Mouse (Mus musculus) brown adipose tissue, adult 24 weeks (tissue): Measurements from ENCODE around the gene Tbpl1. TPM values are rescaled to one million over a fixed set of nuclear protein-coding genes. Genes with fewer than 3 reads are reported as not detected.

Source experiments
- H3K27ac ChIP-seq: fragments of 200-500 bp; replicated peaks from 2 replicates; pipeline ENCODE4 v1.5.1; 2012; ENCODE audit warnings: low read depth, mild to moderate bottlenecking, low read length
- H3K4me1 ChIP-seq: fragments of 200-500 bp; 2 replicates; pipeline ENCODE4 v1.6.1; 2012; ENCODE audit warnings: low read length, mixed read lengths; ENCODE audit not compliant: control insufficient read depth, insufficient read depth, insufficient read length
- H3K4me3 ChIP-seq: fragments of 200-500 bp; 2 replicates; pipeline ENCODE4 v1.5.1; 2012; ENCODE audit warnings: low read depth, mild to moderate bottlenecking, low read length, moderate library complexity; ENCODE audit not compliant: insufficient read depth
- polyA plus RNA-seq: library from polyadenylated mRNA; stranded (reverse); fragments of >200 nt; gene quantifications from 2 replicates; pipeline ENCODE4 v1.2.4, GENCODE M21; 2012; ENCODE audit not compliant: missing spikeins, insufficient read depth, insufficient read length

Tbpl1 gene
- polyA plus RNA-seq, 1 experiment = 17.6 TPM

GRCm38 (mm10) chr10:22726295-22726694 lies 5.4 kb downstream of the Tbpl1 start:
- no peak overlapping the region for H3K27ac ChIP-seq
- peaks cover 4% of the 10 kb centered on the region for H3K4me1 ChIP-seq
- no peak overlapping the region for H3K4me3 ChIP-seq

GRCm38 (mm10) chr10:22725166-22725565 lies 6.6 kb downstream of the Tbpl1 start:
- no peak overlapping the region for H3K4me3 ChIP-seq
- H3K4me1 ChIP-seq = peaks cover 2% of the 10 kb centered on the region
- no peak overlapping the region for H3K27ac ChIP-seq

DNA sequence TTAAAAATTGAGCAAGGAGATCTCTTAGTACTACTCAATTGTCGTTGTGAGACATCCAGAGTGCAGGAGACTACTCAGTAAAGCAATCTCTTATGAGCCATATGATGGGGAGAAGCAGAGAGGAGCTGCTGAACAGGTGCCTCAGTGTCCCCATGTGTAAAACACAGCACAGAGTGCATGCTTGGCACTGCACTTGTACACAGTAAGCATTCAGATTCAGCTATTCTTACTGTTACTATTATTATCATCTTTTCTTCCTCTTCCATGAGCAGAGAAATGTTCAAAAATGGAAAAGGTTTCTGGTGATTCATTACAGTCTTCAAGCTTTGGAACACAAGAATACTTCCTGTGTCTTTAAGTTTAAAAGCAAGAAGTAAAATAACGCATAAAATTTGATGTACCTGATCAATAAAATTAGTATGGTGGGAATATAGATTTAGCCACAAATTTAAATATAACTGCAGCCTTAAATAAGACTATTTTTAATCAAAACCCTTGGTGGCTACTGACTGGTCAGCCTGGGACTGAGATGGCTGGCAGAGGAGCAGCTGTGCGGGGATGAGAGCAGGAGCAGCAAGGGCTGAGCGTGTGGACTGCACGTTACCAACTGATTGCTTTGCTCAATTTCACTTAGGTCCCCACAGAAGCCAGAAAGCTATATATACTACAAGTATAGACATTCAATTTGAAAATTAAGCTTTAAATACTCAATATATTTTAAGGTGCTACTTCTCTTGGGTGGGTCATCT lies 10.8 kb downstream of the Tbpl1 start:
- Histone ChIP-seq H3K27ac (no peak overlapping the region), H3K4me3 (no peak overlapping the region), H3K4me1 (peaks cover 3% of the 10 kb centered on the region)

GRCm38 (mm10) chr10:22718475-22718874 lies 13.3 kb downstream of the Tbpl1 start:
- Histone ChIP-seq H3K27ac (no peak overlapping the region), H3K4me1 (peaks cover 3% of the 10 kb centered on the region), H3K4me3 (no peak overlapping the region)

- peaks cover 2% of the 10 kb centered on the region; the same call in 1 of the 2 replicates for H3K4me1 ChIP-seq
- H3K27ac ChIP-seq = no peak overlapping the region
- H3K4me3 ChIP-seq = no peak overlapping the region
Measured at GRCm38 (mm10) chr10:22714520-22714919, 17.2 kb downstream of the Tbpl1 start.

DNA sequence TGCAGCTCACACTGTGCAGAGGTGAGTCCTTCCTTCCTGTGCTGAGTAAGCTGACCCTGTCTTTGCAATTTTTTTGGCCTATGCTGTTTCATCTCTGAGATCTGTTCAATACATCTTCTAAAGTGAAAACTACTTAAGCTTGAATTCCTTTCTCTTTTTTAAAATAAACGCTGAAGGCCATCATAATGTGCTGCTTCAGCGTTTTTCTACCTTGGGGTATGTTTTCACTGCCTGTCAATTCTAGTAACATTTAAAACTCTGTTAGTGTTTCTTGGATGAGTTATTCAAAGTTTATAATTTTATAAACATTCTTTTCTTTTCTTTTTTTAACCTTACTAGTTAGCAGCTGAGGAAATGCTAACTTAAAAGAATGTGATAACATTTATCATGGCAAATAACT lies 18.8 kb downstream of the Tbpl1 start:
- Histone ChIP-seq H3K4me3 (no peak overlapping the region), H3K4me1 (peaks cover 2% of the 10 kb centered on the region; the same call in 1 of the 2 replicates), H3K27ac (no peak overlapping the region)

DNA sequence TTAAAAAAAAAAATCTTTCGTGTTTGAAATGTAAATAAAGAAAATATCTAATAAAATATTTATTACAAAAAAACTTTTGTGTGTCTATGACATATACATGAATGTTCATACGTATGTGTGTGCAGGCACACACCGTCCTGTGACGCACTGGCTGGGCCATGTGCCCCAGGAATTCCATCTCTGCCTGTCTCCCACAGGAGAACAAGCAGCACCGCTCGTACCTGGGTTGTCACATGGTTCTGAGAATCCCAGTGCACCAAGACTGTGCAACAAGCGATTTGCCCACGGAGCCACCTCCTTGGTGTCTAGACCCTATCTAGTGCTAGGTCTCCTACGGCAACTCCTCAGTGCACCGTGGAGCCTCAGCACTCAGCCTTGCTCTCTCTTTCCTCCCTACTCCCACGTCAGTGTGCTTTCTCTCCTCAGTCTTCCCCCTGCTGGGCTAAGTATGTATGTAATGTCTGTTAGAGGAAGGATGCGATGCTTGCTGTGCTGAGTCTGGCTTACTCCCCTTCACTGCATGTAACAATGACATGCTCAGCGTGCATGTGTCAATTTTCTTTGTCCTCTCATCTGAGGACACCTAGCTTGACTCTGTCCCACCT lies 21.5 kb downstream of the Tbpl1 start:
- no peaks in the 10 kb centered on the region for H3K4me1 ChIP-seq
- H3K27ac ChIP-seq = no peak overlapping the region
- no peak overlapping the region for H3K4me3 ChIP-seq

DNA sequence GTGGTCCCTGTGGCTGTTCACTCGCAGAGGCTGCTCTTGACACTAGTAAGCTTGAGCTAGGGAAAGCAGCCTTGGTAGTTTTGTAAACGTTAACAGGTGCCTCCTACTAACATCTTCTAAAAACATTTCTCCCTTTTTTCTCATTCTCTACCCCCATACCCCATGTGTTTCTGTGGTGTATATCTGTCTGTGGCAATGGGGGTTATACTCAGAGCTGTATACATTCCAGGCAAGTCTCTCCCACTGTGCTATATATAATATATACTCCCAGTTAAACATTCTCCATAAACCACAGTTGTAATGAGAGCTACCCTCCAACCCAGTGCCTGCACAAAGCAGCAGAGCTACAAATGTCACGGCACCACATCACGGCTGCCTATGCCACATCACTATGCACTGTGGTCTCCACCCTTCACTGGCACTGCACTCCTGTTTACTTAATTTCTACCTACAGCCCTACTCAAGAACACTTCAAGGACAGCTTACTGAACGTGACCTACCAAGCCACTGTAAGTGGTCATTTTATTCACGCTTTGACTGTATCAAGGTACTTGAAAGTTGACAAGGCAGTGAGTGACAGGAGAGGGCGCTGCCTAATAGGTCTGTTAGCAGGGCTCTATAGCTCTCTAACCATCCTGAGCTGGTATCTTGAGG lies 23.4 kb downstream of the Tbpl1 start:
- Histone ChIP-seq H3K4me1 (no peaks in the 10 kb centered on the region), H3K27ac (no peak overlapping the region), H3K4me3 (no peak overlapping the region)

DNA sequence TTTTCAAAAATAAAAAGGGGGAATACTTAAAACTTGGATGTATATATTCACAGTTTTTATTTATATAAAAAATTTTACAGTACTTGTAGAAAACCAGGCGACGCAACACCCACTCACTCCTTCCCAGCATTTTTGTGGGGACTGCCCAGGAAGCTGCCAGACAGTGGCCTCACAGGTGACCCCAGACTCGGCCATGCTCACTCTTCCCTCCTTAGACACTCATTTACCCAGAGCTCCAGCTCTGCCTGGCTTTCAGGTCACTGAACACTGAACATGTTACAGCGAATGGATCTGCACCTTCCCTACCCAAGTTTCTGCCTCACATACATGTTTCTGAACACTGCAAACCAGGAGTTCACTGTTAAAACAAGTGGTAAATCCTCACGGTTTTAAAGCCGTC lies 27.9 kb downstream of the Tbpl1 start:
- Histone ChIP-seq H3K4me1 (peaks cover 16% of the 10 kb centered on the region; the same call in 1 of the 2 replicates), H3K27ac (no peak overlapping the region), H3K4me3 (no peak overlapping the region)

GRCm38 (mm10) chr10:22701485-22702315 lies 30.0 kb downstream of the Tbpl1 start:
- Histone ChIP-seq H3K4me1 (peaks cover 16% of the 10 kb centered on the region; the same call in 1 of the 2 replicates), H3K4me3 (no peak overlapping the region), H3K27ac (no peak overlapping the region)

- Histone ChIP-seq H3K4me1 (peaks cover 16% of the 10 kb centered on the region; the same call in 1 of the 2 replicates), H3K27ac (no peak overlapping the region), H3K4me3 (no peak overlapping the region)
Measured at GRCm38 (mm10) chr10:22700773-22701172, 31.0 kb downstream of the Tbpl1 start.

- peaks cover 16% of the 10 kb centered on the region; the same call in 1 of the 2 replicates for H3K4me1 ChIP-seq
- no peak overlapping the region for H3K27ac ChIP-seq
- no peak overlapping the region for H3K4me3 ChIP-seq
Measured at GRCm38 (mm10) chr10:22699487-22700335, 32.0 kb downstream of the Tbpl1 start.

- Histone ChIP-seq H3K27ac (no peak overlapping the region), H3K4me1 (peaks cover 16% of the 10 kb centered on the region; the same call in 1 of the 2 replicates), H3K4me3 (no peak overlapping the region)
Measured at GRCm38 (mm10) chr10:22698158-22698953, 33.4 kb downstream of the Tbpl1 start.
